Mouse (Mus musculus): ENCODE data around the gene Kcnip3.

The Kcnip3 gene

DNA sequence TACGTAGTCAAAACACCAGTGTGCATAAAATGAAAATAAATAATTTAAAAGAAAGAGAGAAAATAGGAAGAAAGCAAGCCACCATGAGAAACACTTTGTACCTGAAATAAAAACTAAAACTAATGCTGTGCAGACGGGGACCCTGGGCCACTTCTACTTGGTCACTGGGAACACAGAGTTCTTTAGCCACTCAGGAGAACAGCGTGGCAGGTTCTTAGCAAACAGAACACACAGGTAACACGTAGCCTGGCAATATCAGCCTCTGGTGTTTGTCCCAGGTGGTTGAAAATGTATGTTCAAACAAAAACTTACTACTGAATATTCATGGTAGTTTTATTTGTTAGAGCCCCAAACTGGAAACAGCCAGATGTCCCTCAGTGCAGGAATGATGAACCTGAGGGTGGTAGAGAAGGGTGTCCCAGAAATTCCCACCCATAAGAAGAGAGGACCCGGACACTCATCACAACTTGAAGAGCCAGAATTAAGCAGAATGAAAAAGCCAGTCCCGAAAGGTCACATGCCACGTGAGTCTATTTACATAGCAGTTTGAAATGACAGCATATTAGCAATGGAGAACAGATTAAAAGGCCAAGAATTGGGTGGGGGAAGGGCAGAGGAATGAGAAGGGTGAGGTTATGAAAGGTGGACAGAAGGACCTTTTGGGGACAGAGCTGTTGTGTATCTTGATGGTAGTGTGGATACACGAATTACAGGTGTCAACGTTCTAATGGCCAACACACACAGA lies 7.3 kb downstream of the Kcnip3 start:
- no peak for DNase-seq

DNA sequence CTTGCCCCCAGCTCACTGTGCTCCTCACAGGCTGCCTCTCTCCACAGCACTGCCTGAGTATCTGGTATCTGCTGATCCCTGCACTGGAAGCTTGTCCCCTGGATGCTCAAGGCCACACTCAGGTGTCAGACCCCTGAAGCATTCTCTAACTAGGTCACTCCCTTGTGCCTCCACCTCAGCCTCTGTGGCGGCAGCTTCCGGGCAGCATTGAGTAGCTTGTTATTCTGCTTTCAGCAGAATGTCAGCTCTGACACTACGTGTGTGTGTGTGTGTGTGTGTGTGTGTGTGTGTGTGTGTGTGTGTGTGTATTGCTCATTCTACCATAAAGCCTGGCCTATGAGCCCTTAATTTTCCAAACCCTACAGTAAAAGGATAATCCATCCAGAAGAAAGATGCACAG lies 8.7 kb downstream of the Kcnip3 start:
- no peak for DNase-seq

DNA sequence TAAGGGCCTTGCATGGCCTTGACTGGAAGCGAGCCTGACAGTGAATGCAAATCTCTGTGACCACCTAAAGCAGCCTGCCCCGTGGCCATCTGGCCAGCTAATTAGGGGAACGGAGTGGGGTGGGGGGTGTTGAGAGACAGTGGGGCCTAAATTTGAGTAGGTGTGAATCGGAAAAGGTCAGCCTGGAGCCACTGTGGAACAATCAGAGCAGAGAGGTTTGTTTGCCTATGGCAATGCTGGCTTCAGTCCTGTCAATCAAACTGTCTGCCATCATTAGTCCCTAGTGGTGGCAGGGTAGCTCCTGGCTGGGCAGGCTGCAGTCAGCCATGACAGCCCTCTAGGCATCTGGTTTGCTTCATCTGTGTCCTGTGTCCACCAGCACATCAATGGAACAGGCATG lies 10.5 kb downstream of the Kcnip3 start:
- DNase-seq, result no peak

DNA sequence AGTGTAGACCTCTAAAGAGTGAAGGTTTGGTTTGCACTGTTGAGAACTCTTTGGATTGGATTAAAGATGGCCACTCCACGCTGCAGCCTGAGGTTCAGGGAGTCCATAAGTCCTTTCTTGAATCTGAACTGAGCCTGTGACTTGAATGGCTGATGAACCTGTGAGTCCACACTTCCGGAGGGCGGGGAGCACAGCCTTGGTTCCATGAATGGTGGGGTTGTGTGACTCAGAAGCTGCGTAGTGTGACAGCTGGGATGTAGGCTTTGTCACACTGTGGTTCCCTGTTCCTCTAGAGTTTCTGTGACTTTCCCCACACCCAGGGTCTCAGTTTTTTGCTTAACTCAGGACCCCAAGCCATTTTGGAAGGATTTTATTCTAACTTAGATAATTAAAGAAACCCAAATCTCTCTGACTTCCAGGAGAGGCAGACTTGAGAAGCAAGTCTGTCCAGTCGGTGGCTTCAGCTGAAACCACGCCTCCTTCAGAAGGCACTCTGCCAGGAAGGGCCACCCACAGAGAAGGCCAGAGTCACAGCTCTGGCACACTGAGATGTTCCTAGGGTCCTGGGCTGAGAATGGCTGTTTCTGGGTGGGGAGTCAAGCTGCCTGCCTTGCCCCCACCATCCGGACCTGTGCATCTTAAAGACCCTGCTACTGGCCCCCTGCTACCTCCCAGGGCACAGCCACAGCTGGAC lies 13.8 kb downstream of the Kcnip3 start:
- DNase-seq, result peak; percentile 35

DNA sequence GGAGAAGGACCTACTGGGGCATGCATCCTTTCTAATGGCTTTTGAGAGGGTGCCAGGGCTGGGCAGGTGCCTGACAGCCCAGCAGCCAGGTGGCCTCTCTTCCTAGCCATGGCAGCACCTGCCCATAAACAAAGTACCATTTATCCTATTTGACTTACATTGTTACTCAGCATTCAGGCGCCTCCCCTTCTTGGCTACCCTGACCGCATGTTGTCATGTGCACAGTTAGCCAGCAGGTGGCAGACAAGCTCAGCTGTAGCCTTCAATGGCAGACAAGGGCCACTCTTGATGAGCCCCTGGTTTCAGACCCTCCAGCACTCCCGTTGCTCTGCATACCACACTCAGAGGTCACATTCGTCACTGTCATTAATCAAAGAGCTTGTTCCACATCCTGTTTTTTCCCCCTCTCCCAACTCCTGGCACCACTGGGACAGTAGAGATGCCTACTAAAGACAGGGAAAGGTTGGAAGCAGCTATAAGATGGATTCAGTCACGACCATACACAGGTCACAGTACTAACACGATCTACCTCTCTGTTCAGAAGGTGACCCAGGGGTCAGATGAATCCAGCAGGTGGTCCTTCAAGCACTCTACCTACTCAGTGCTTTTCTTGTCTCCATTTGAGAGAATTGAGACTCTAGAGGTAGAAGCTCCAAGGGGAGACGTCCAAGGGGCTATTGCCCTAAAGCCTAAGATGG lies 14.7 kb downstream of the Kcnip3 start:
- DNase-seq, result peak; percentile 80

DNA sequence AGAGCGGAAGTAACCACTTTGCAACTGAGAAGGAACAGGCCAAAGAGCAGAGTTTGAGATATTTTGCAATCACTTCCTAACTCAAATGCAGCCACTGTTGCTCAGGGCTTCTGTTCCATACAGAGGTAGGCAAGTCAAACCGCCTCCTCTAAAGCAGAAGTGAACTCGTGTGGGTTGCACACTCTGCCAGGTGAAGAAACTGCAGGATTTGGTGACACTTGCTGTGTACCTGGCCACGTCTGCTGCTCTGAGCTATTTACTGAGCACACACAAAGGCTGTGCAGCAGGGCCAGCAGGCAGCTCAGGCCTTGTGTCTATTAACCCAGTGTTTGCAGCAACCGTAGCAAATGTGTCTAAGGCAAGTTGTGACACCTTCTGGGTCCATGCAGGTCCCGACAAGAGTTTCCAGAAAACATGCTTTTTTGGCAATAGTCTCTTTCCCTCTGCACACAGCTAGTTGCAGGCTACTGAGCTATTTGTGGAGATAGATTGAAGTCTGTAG lies 15.7 kb downstream of the Kcnip3 start:
- no peak for DNase-seq

DNA sequence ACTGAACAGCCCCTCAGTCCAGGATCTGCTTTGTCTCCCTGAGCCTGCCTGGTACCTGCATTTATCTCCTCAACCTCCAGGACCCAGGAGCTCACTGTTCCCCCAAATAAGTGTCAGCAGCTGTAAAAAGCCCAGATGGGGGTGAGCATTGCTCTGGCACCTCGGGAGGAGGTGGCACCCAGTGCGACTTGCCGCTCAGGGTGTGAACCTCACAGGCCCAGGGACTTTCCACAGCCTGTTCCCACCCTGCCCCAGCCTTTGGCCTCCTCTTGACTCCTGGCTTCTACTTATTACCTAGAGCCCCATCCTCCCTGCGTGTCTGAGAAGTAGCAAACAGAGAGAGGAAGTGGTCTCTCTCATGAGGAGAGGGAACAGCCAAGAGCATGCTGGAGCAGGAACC lies 16.7 kb downstream of the Kcnip3 start:
- no peak for DNase-seq

DNA sequence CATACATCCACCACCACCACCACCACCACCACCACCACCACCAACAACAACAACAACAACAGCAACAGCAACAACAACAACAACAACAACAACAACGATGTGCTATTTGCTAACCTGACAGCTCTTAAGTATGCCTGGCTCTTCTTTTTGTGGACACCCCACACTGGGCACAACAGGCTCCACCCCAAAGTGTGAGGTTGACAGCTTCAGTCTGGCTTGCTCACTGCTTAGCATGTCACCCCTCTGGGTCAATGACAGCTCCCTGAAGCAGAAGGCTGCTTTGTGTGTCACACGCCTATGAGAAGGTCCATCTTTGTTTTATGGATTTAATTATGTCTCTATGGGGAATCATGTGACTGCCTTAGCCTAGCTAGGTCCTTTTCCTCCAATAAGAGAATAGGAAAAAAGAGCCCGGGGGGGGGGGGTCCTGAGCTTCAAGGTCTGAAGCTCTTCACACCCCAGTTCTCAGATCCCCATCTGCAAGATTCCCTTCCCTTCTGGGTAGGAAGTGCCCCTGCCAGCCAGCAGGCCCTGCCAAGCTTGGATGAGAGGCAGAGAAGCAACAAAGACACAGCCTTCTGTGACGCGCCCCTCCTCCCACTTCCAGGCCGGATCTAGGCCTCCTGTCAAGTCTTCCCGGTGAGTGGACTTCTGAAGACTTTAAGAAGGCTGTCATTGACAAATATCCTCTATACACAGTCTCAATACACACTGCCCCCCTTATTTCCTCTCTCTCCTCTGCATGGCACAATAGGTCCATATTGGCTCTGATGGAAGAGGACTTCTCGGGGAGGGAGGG lies 17.9 kb downstream of the Kcnip3 start:
- no peak for DNase-seq

DNA sequence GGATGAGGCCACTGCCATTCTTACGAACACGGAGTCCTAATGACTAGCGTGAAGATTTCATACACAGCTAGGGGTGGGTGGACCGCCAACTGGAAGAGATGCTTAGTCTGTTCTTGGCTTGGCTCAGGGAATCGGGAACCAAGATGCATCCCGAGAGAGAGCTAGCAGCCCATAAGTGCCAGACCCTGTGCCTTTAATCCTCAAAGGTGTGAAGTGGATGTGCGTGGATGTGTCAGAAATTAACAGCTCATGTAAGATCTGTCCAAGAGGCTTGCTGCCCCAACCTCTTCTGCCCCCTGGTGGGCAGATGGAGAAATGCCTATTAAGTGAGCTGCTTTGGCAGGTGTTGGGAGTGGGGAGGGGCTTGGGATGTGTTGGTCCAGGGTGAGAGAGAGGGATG lies 20.8 kb downstream of the Kcnip3 start:
- DNase-seq, result peak; percentile 68

DNA sequence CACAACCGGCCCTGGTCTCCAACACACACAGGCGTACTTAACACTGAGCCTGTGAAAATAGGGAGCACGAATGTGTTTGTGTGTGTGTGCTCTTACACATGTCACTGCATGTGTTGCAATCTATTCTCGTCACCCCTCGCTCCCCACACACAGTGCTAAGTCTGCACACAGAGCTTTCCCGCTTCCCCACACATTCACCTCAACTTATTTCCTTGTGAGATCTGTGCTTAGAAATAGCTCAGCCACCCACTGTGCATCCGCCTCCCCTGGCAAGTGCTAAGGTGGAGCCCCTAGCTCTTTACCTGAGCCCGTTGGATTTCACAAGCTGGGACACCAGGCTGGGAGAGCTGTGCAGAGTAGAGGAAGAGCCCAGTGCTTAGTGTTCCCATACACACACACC lies 23.1 kb downstream of the Kcnip3 start:
- no peak for DNase-seq

DNA sequence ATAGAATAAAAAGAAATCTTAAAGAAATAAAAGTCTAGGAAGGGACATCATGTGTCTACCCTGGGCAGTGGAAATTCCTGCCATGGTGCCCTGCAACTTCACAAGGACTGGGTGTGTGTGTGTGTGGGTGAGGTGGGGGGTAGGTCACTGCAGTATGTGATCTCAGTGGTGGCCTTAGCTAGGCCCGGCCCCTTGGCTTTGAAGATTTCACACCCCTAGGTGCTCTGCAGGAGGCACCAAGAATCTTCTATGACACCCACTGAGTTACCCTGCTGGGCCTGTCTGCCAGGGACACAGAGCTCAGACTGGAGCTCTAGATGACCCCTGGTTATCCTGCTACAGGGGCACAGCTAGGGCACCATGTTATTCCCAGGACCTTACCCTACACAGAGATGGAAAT lies 25.6 kb downstream of the Kcnip3 start:
- DNase-seq, result no peak

DNA sequence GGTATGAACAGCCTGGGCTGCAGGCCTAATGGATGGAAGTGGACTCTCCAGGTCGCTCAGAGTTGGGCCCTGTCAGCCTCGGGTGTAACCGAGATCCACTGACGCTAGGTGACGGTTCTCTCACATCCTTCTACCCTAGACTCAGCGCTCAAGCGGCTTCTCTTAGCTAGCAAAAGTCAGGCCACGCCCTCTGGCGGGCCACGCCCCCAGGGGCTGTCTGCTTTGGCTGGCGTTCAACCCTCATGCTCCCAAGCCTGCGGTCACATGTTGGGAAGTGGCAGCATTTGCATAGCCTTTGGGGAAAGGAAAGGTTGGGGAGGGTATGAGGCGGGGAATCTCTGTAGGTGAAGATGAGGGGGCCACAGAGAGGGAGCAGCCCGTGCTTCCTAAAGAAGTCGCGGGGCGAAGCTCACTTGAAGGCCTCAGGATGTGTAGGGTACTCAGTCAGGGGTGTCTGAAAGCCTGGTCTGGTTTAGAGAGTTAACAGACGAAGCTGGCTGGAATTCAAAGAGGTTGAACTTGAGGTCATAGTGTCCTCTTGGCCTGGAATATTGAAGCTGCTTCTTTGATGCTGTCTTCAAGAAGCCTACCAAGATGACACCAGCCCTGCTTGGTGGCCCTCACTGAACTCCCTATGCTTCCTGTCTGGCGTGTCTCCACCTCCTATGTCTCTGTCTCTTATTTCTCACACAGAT lies 37.3 kb downstream of the Kcnip3 start:
- DNase-seq, result peak; percentile 84

DNA sequence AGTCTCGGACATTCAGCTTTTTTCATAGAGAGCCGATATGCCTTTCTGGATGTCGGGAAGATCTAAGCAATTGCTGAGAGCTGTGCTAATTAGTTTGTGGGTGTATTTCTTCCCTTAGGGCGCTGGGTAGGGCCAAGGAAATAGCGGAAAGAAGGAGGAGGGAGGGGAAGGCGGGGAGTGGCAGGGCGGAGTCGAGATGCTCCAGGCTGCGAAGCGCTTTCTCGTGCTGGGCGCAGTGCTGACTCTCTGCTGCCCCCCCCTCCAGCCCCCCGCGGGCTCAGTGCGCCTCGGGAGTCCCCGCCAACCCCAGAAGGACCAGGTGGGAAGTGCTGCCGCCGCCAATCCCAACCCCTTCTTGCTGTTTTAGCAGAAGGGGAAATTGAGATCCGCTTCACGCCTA lies 38.9 kb downstream of the Kcnip3 start:
- DNase-seq, result no peak

DNA sequence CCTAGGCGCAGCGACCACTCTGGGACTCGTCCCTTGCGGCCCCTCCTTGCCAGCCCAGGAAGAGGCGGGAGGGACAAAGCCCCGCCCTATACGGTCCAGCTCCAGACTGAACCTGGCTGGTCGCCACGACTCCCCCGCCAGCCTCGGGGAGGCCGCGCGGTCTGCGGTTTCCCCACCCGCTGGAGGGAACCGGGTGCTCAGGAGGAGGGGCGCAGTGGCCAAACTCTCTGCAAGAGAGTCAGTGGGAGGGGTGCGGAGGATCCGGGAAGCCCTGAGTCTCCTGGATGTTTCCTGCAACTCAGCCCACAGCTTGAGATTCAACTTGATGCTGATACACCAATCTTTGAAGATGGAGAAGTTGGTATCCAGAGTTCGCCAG lies 39.4 kb downstream of the Kcnip3 start:
- DNase-seq, result peak; percentile 58

DNA sequence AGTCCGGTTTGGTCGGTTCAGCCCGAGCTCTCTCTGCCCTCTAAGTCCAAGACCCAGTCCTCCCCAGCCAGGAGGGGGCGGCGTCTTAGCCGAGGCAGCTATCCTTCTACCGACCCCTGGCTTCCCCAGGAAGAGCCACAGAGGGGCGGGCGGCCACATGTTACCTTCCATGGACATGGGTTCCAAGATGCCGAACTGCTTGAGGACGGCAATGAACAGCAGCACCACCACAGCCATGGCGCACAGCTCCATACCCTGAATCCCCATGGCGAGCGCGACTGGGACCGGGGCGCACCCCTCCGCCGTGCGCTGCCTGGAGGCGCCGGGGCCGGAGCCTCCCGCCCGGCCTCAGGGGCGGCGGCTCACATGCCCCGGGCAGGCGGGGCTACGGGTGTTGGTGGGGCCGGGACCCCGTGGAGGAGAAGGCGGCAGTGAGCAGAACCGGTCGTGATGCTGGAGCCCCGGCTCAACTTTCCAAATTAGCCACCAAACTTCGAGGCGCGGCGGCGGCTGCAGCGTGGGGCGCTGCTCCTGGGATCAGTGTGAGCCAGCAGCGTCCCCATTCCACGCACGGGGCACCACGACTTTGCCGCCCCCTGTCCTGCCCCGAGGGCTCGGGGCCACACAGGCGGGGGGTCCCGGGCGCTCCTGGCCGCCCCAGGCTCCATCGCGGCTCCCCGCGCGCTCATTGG lies 39.9 kb downstream of the Kcnip3 start:
- no peak for DNase-seq

DNA sequence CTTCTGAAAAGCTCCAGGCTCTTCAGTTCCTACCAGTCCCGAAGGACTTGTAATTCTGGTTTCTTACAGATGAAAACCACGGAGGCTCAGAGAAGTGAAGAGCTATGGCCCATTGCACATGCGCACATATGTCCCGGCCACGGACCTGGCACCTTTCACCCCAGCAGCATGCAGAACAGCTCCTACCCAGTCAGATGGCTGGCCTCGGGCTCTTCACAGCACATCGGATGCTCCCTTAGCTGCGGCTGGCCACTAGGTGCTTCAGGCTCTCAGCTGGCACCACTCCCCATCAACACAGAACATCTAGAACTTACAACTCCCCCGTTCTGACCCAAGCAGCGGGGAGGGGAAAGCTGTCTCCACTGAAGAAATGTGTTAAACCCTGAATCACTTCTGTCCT lies 42.1 kb downstream of the Kcnip3 start:
- DNase-seq, result no peak

DNA sequence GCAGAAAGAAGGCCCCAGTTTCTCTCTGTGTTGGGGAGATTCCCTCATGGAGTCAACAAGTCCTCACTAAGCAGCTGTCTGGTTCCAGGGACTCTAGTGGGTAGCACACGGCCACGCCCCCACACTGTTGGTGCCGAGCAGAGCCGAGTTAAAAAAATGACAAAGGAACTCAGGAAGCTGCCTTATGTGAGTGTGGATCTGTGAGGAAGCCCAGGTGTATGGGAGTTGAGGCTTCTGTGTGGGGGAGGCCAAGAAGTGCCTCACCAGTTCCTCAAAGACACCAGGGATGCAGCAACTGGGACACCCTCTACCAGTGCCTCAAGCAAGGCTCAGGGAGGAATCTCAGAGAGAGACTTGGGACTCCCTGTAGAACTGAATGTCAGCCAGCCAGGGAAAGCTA lies 42.7 kb downstream of the Kcnip3 start:
- no peak for DNase-seq

DNA sequence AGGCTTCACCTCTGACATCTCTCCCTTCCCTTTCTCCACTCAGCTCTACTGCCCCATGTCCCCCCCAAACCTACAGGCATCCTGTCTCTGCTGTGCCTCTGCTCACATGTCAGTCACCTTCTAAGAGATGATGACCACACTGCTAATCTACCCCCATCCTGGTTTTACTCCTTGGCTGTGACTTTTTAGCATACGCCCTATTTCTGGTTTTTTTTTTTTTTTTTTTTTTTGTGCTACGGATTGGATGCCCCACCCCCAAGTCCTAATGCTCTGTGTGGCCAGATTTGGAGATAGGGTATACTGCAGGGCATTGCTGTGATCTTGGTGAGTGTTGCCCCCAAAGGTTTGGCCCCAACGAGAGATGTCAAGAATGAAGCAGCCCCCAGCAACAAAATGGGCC lies 49.6 kb downstream of the Kcnip3 start:
- no peak for DNase-seq

DNA sequence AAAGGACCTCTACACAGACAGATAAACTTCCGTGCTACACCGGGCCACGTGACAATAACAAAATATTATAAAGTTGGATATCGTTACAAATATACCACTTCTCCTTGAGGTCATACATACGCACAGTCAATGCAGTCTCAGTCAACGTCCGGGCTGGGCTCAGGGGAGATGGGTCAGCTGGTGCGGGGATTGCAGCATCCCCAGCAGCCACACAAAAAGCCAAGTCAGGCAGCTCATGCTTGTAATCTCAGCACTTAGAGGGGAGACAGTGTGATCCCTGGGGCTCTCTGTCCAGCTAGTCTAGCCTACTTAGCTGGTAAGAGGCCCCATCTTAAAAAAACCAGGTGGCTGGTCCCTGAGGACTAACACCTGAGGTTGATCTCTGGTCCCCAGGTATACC lies 50.6 kb downstream of the Kcnip3 start:
- no peak for DNase-seq

DNA sequence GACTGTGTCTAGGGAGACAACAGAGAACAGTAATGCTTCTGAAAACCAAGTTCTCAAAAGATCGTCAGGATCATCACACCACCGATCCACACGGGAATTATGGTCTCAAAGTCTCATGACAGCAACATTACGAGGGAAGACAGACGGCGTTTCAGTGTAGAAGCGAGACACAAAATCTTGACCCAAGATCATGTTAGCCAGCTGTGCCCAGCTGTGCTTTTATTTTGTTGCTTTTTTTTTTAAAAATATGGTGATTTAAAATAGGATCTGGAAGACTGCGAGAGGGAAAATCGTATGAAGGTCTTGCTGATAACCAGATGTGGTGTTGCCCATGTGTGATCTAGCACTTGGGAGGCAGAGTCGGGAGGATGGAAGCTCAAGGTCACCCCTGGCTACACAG lies 51.2 kb downstream of the Kcnip3 start:
- no peak for DNase-seq

DNA sequence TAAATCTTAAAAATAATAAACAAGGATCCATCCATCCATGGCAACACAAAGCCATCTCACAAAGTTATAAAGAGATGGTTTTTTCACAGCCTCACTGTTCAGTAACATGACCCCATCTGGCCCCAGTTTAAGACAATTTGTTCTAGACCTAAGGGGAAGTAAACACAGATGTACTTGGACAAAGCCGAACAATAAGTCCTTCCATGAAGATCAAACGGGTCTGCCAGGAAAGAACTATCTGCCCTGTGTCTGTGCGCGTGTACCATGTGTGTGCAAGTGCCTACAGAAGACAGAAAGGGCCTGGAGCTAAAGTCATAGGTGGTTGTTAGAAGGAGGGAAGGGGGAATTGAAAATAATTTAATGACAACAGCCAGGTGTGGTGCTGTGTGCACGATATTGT lies 51.7 kb downstream of the Kcnip3 start:
- DNase-seq, result no peak

DNA sequence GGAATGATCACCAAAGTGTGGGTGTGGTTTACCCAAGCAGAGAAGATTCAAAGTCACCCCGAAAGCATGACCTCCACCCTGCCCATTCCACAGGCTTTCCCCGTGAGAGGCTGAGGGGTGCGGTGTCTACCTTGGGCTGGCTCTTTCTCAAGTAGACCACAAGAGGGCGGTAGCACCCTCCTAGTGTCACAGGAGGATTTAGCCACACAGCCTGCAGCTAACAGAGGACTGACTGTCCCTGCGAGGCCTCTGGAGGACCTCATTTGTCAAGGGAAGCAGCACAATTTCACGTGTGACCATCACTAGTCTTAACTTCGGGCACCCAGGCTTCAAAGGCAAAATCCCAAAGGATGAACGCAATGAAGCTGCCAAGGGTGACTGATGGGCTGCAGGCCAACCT lies 59.6 kb downstream of the Kcnip3 start:
- DNase-seq, result peak; percentile 66

All from kidney, adult 9 months (tissue).